Mouse (Mus musculus) CH12.LX (cell line): ENCODE data around the gene Parvg.

Experiments
- CTCF ChIP-seq, 2 experiments: IDR thresholded peaks in 1 of 2; conservative IDR thresholded peaks in 1 of 2; 2 replicates each; pipeline ENCODE4 v1.5.1; 2011 to 2012; ENCODE audit warnings: low read depth in 2 of 2, low read length in 2 of 2, improper control_type of control experiment in 1 of 2, inconsistent platforms in 1 of 2, mild to moderate bottlenecking in 1 of 2, moderate library complexity in 1 of 2
- PAX5 ChIP-seq: IDR thresholded peaks from 2 replicates; pipeline ENCODE4 v1.6.1; 2012; ENCODE audit warnings: low read length, inconsistent platforms, mixed read lengths
- POLR2A ChIP-seq: IDR thresholded peaks from 2 replicates; pipeline ENCODE4 v1.6.1; 2011; ENCODE audit warnings: low read depth, mild to moderate bottlenecking, improper control_type of control experiment, low read length

DNA sequence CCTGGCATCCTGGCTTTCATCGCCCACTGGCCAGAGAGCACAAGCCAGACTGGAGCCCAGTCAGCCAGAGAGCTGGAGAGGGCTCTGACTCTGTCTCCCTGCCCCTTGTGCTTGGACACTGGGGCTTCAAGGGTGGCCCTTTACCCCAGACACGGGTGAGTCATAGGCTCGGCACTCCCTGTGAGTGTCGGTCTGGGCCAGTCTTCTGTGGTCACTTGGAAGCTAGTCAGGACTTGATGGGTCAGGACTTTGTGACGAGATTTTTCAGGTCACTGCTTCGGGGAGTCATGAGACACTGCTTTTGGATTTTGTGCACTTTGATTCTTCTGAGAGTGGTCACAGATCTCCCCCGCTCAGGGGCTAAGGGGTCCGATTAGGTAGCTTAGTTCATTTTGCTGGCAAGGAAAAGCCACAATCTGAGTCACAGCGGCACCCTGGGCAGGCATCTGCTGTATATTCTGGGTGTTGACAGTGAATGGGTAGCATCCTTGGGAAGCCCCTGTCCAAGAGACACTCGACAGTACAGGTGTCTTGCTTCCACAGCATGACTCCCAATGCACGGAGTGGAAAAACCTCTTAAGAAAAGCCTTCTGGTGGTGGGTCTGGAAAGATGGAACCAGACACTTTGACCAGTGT, 43.0 kb upstream of the Parvg start:
- TF ChIP-seq PAX5, result no peak
- no peak for TF ChIP-seq POLR2A
- no peak for TF ChIP-seq CTCF (conservative IDR thresholded peaks at IDR 0.05 in 1 of 2, IDR thresholded peaks at IDR 0.05 in 1 of 2; ENCODE audit: low read depth in 2 of 2, low read length in 2 of 2)
